Mouse (Mus musculus): ENCODE measurements around the gene Gm1527. TPM values are rescaled to one million over a fixed set of nuclear protein-coding genes. Genes with fewer than 3 reads are reported as not detected.
"Not testable (repeated sequence)": the region's sequence is repeated elsewhere in the genome, so short reads cannot be mapped to it uniquely, and the experiment has no call there.

Gm1527 gene
- polyA plus RNA-seq (2012; rRNA removed) = not detected in 2 replicates

DNA sequence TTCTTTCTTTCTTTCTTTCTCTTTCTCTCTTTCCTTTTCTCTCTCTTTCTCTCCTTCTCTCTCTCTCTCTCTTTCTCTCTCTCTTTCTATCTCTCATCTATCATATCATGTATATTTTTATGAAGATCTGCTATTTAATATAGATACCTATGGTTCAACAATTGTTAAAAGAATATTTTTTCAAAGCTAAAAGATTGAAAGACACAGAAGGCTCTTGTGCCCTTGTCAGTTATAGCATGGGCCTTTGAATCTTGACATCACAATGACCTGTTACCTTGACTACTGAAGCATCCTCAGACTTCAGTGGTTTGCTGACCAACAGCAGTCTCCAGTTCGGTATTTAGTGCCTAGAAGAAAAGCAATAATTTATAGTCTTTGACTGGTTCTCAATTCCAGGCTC lies at the start of gene Gm1527:
Gene Gm1527 (plus strand): TSS at position 301 of the 400 bp plus-strand sequence.
- Histone ChIP-seq H3K4me1 (replicated peaks; ENCODE audit: control insufficient read depth, insufficient read depth, low read length) (no peaks in the 10 kb centered on the region), H3K27ac (ENCODE audit: control insufficient read depth, insufficient read depth, low read length) (no peak within 1 kb of the TSS), H3K27me3 (ENCODE audit: control insufficient read depth, insufficient read depth, low read length) (no peaks in the 10 kb centered on the region), H3K36me3 (ENCODE audit: control insufficient read depth, insufficient read depth, low read length) (no peaks in the 10 kb centered on the region), H3K4me3 (ENCODE audit: control insufficient read depth, insufficient read depth, low read length) (no peak within 1 kb of the TSS)
- DNase-seq = no peak
- WGBS = 71% methylated on average over 1 of the region's 1 CpGs
- TF ChIP-seq CTCF (IDR thresholded peaks at IDR 0.05; ENCODE audit: borderline replicate concordance, control insufficient read depth, extremely low read depth, insufficient read depth, low read length, poor library complexity) (no peak), POLR2A (IDR thresholded peaks at IDR 0.05; ENCODE audit: control insufficient read depth, extremely low read depth, insufficient read depth, low read length, poor library complexity) (no peak)

DNA sequence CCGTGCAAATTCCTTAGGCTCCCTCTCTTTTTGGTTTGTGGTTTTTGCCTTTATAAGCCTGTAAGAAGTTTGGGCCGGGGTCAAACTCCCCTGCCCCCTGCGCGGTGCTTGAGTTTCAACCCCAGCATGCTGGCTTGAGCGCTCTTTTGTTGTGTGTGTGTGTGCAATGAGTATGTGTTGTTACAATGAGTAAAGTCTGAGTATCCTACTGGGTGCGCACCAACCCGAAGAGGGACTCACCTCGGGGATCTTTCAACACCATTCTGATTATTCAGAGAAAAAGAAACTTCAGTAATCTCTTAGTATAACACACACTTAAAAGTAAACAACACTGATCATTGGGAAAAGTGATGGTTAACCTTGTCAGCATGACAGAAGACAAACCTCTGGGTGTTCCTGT lies 49.2 kb upstream of the Gm1527 start:
- Histone ChIP-seq H3K36me3 (ENCODE audit: control insufficient read depth, insufficient read depth, low read length) (no peaks in the 10 kb centered on the region), H3K4me1 (replicated peaks; ENCODE audit: control insufficient read depth, insufficient read depth, low read length) (no peaks in the 10 kb centered on the region), H3K27ac (ENCODE audit: control insufficient read depth, insufficient read depth, low read length) (no peak overlapping the region), H3K4me3 (ENCODE audit: control insufficient read depth, insufficient read depth, low read length) (no peak overlapping the region), H3K27me3 (ENCODE audit: control insufficient read depth, insufficient read depth, low read length) (no peaks in the 10 kb centered on the region)
- no peak for DNase-seq
- TF ChIP-seq CTCF (IDR thresholded peaks at IDR 0.05; ENCODE audit: borderline replicate concordance, control insufficient read depth, extremely low read depth, insufficient read depth, low read length, poor library complexity) (no peak), POLR2A (IDR thresholded peaks at IDR 0.05; ENCODE audit: control insufficient read depth, extremely low read depth, insufficient read depth, low read length, poor library complexity) (no peak)
- 77% methylated on average over 8 of the region's 8 CpGs for WGBS

DNA sequence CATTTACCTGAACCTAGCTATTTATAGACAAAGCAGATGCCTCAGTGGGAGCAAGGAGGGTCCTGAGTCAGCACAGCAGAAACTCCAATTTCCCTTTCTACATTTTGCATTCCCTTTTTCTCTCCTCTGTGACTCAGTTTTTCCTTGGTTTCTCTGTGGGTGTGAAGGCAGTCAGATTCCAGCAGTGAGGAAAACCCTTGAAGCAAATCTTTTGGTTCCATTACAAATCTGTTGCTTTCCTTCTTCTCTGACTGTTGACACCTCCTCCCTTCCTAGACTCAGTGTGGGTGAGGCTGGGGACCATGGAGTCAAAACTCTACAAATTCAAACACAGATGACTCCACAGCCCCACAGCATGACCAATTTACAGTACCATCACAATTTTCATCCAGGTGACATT lies 45.3 kb upstream of the Gm1527 start:
- no peak for TF ChIP-seq POLR2A (IDR thresholded peaks at IDR 0.05; ENCODE audit: control insufficient read depth, extremely low read depth, insufficient read depth, low read length, poor library complexity)
- TF ChIP-seq CTCF (IDR thresholded peaks at IDR 0.05; ENCODE audit: borderline replicate concordance, control insufficient read depth, extremely low read depth, insufficient read depth, low read length, poor library complexity) = no peak
- Histone ChIP-seq H3K27me3 (ENCODE audit: control insufficient read depth, insufficient read depth, low read length) (no peaks in the 10 kb centered on the region), H3K27ac (ENCODE audit: control insufficient read depth, insufficient read depth, low read length) (no peak overlapping the region), H3K36me3 (ENCODE audit: control insufficient read depth, insufficient read depth, low read length) (no peaks in the 10 kb centered on the region), H3K4me1 (replicated peaks; ENCODE audit: control insufficient read depth, insufficient read depth, low read length) (no peaks in the 10 kb centered on the region), H3K4me3 (ENCODE audit: control insufficient read depth, insufficient read depth, low read length) (no peak overlapping the region)
- no peak for DNase-seq

DNA sequence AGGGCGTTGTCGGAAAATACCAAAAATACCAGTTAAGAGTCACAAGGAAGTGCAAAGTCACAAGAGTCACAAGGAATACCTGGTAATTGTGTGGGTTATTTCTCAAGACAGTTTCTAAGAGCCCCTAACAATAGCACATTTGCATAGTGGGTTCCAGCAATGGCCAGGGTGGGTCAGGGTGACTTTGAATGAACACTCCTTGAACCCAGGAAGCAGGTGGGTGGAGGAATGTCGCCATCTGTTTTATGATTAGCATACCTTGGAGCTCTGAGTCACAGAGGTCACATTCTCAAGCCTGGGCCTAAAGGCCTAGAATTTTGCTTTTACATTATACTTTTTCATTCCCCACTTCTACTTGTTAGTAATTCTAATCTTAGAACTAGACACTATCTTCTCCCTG lies 40.2 kb upstream of the Gm1527 start:
- not testable (repeated sequence) for H3K4me1 ChIP-seq (replicated peaks; ENCODE audit: control insufficient read depth, insufficient read depth, low read length); H3K27me3 ChIP-seq (ENCODE audit: control insufficient read depth, insufficient read depth, low read length); H3K27ac ChIP-seq (ENCODE audit: control insufficient read depth, insufficient read depth, low read length); H3K36me3 ChIP-seq (ENCODE audit: control insufficient read depth, insufficient read depth, low read length); DNase-seq; H3K4me3 ChIP-seq (ENCODE audit: control insufficient read depth, insufficient read depth, low read length)
- 93% methylated on average over 3 of the region's 3 CpGs for WGBS

DNA sequence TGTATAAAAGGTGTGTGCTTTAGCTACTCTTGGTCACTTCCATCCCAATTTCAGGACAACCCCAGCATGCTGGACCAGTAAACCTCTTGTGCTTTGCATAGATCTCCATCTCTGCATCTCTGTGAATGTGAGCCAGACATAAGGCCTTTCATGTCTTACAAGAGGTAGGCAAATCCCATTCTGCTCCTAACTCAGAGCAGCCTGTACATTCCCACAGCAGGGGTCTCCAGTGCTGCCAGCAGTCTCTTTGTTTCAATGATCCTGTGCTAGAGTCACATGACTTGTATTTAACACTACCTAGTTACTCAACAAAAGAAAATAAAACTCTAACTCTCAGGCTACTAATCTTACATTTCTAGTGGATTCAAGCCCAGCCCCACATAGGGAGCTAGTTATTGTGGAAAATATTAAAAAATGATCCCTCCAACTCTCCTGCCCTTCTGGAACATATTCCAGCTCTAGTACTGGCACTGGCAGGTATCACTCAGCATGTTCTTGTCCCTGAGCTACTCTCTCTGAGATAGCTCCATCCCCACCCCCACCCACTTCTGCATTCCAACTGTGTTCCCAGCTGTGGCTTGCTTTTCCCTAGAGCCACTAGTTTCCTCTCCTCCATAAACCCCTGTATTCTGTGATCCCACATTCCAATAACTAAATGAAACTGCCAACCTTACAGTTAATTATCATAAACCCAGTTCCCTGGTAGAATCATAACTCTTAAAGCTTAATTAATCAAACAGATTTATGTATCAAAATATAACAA lies 32.6 kb upstream of the Gm1527 start:
- not testable (repeated sequence) for H3K27me3 ChIP-seq (ENCODE audit: control insufficient read depth, insufficient read depth, low read length); H3K4me1 ChIP-seq (replicated peaks; ENCODE audit: control insufficient read depth, insufficient read depth, low read length); DNase-seq; H3K36me3 ChIP-seq (ENCODE audit: control insufficient read depth, insufficient read depth, low read length); H3K27ac ChIP-seq (ENCODE audit: control insufficient read depth, insufficient read depth, low read length); H3K4me3 ChIP-seq (ENCODE audit: control insufficient read depth, insufficient read depth, low read length)

DNA sequence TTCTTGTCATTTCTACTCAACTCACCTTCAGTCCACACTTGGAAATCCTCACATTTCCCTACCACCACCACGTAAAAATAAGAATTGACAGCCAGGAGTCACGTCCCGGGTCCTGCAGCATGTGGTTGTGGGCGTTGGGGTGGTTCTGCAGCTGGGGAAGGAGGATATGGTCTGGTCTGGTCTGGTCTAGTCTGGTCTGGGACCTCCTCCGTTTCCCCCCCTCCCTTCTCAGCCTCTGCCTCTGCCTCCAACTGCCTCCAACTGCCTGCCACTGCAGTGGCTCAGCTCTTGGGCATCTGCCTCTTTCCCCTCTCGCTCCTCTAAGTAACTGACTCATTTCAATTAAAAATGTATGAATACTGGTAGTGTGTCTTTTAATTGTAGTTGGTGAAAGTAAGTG lies 4.5 kb downstream of the Gm1527 start:
- not testable (repeated sequence) for H3K4me3 ChIP-seq (ENCODE audit: control insufficient read depth, insufficient read depth, low read length); H3K27me3 ChIP-seq (ENCODE audit: control insufficient read depth, insufficient read depth, low read length)

DNA sequence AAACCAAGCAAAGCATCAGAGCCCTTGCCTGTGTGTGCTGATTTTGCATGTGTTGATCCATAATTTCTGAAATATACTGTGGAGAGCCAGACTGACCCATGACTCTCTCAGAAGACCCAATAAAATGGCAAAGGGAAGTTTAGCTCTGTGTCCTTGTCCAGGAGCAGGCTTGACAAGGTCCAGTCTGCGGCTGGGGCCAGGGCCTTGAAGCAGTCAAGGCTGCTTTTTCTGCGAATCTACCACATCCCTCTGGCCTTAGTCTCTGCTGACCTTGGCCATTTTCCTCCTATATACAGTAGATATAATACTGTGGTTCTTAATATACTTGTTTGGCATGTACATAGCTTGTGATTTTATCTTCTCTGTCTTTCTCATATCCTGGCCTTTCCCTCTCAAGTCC lies 73.5 kb downstream of the Gm1527 start:
- Histone ChIP-seq H3K27ac (ENCODE audit: control insufficient read depth, insufficient read depth, low read length) (no peak overlapping the region), H3K27me3 (ENCODE audit: control insufficient read depth, insufficient read depth, low read length) (no peaks in the 10 kb centered on the region), H3K4me1 (replicated peaks; ENCODE audit: control insufficient read depth, insufficient read depth, low read length) (no peaks in the 10 kb centered on the region), H3K4me3 (ENCODE audit: control insufficient read depth, insufficient read depth, low read length) (no peak overlapping the region), H3K36me3 (ENCODE audit: control insufficient read depth, insufficient read depth, low read length) (no peaks in the 10 kb centered on the region)
- TF ChIP-seq POLR2A (IDR thresholded peaks at IDR 0.05; ENCODE audit: control insufficient read depth, extremely low read depth, insufficient read depth, low read length, poor library complexity) (no peak), CTCF (IDR thresholded peaks at IDR 0.05; ENCODE audit: borderline replicate concordance, control insufficient read depth, extremely low read depth, insufficient read depth, low read length, poor library complexity) (no peak)
- 85% methylated on average over 2 of the region's 2 CpGs for WGBS
- no peak for DNase-seq

More for the DNA sequence above, 4.5 kb downstream of the Gm1527 start:
- WGBS = 50% methylated on average over 6 of the region's 6 CpGs
- not testable (repeated sequence) for H3K27ac ChIP-seq (ENCODE audit: control insufficient read depth, insufficient read depth, low read length); H3K4me1 ChIP-seq (replicated peaks; ENCODE audit: control insufficient read depth, insufficient read depth, low read length); H3K36me3 ChIP-seq (ENCODE audit: control insufficient read depth, insufficient read depth, low read length); DNase-seq
